Mouse (Mus musculus) forebrain, postnatal 0 days (tissue): ENCODE measurements at regions not wholly inside any gene's neighbourhood (a gene's known extent, or its start where the extent isn't known, plus 50 kb on each side); places are given as distances from the start of the nearest gene placed in this dataset.
A peak's percentile ranks its signal among the peaks of the same experiment; 100 is the strongest.

Experiments used
- ATAC-seq: fragments of 200-750 bp; cut with Nextera tagmentation; 2 replicates; pipeline ENCODE4 v1.8.0; 2017; ENCODE audit warnings: mild to moderate bottlenecking, moderate library complexity
- DNase-seq: peaks from one replicate; pipeline ENCODE4 v3.0.0-alpha.2; 2015
- H3K27ac ChIP-seq: fragments of 300-500 bp; sonication (generic); 2 replicates; pipeline ENCODE4 v1.5.1; 2014; ENCODE audit warnings: low read depth, mild to moderate bottlenecking, antibody characterized with exemption, low read length, moderate library complexity, mixed read lengths
- H3K27me3 ChIP-seq: fragments of 300-500 bp; sonication (generic); 2 replicates; pipeline ENCODE4 v1.6.1; 2014; ENCODE audit warnings: mild to moderate bottlenecking, low read length, mixed read lengths; ENCODE audit not compliant: insufficient read depth
- H3K36me3 ChIP-seq: fragments of 300-500 bp; sonication (generic); 2 replicates; pipeline ENCODE4 v1.6.1; 2014; ENCODE audit warnings: mild to moderate bottlenecking, moderate library complexity; ENCODE audit not compliant: insufficient read depth
- H3K4me1 ChIP-seq: fragments of 300-500 bp; sonication (generic); 2 replicates; pipeline ENCODE4 v1.6.1; 2014; ENCODE audit warnings: antibody characterized with exemption; ENCODE audit not compliant: insufficient read depth
- H3K4me2 ChIP-seq: fragments of 300-500 bp; sonication (generic); 2 replicates; pipeline ENCODE4 v1.6.1; 2014; ENCODE audit warnings: low read depth, mild to moderate bottlenecking, moderate library complexity
- H3K4me3 ChIP-seq: fragments of 300-500 bp; sonication (generic); 2 replicates; pipeline ENCODE4 v1.5.1; 2014; ENCODE audit warnings: low read depth, low read length, mixed read lengths
- H3K9ac ChIP-seq: fragments of 300-500 bp; sonication (generic); 2 replicates; pipeline ENCODE4 v1.6.1; 2014; ENCODE audit warnings: mild to moderate bottlenecking
- H3K9me3 ChIP-seq: fragments of 300-500 bp; sonication (generic); 2 replicates; pipeline ENCODE4 v1.6.1; 2016; ENCODE audit warnings: low read length
- CTCF ChIP-seq: sonication (generic); IDR thresholded peaks from 2 replicates; pipeline ENCODE4 v1.5.1; 2016; ENCODE audit warnings: antibody characterized with exemption, control low read depth, low read depth
- WGBS: fragments of 180-500 bp; shearing (Covaris S2); extraction: QIAGEN DNeasy Blood & Tissue Kit; methylation state at CpG from one replicate; pipeline ENCODE4 v1.1.7; 2014; 5-methylcytosine and 5-hydroxymethylcytosine counted together

GRCm38 (mm10) chr19:48090393-48090792, 115.4 kb upstream of the Sorcs3 start:
- peak; percentile 55 for TF ChIP-seq CTCF
- Histone ChIP-seq H3K9ac (no peak overlapping the region), H3K9me3 (no peaks in the 10 kb centered on the region), H3K4me3 (no peak overlapping the region), H3K4me2 (no peak overlapping the region), H3K4me1 (no peaks in the 10 kb centered on the region), H3K36me3 (no peaks in the 10 kb centered on the region), H3K27ac (no peak overlapping the region), H3K27me3 (no peaks in the 10 kb centered on the region)
- no peak for ATAC-seq
- 18% methylated on average over 3 of the region's 3 CpGs for WGBS
- no peak for DNase-seq

GRCm38 (mm10) chr19:48097363-48097762, 108.5 kb upstream of the Sorcs3 start:
- ATAC-seq (peak; percentile 70), DNase-seq (peak; percentile 75)
- H3K4me2 ChIP-seq, result no peak overlapping the region
- H3K27me3 ChIP-seq, result no peaks in the 10 kb centered on the region
- H3K27ac ChIP-seq, result 0 out of 2 replicates have a peak overlapping the region, but pooled peaks have one; percentile 16
- H3K4me1 ChIP-seq, result no peaks in the 10 kb centered on the region
- H3K9ac ChIP-seq, result no peak overlapping the region
- no peak for TF ChIP-seq CTCF
- H3K9me3 ChIP-seq, result no peaks in the 10 kb centered on the region
- no peak overlapping the region for H3K4me3 ChIP-seq
- H3K36me3 ChIP-seq, result no peaks in the 10 kb centered on the region
- WGBS, result 39% methylated on average over 5 of the region's 5 CpGs

- Histone ChIP-seq H3K9ac (no peak overlapping the region), H3K4me3 (no peak overlapping the region), H3K36me3 (no peaks in the 10 kb centered on the region), H3K4me1 (no peaks in the 10 kb centered on the region), H3K9me3 (no peaks in the 10 kb centered on the region), H3K27ac (peak overlapping the region; percentile 47; the same call in 1 of the 2 replicates), H3K4me2 (no peak overlapping the region), H3K27me3 (no peaks in the 10 kb centered on the region)
- DNase-seq, result peak; percentile 61
- no peak for TF ChIP-seq CTCF
- peak; percentile 75 for ATAC-seq
- 26% methylated on average over 5 of the region's 5 CpGs for WGBS
Observed at GRCm38 (mm10) chr19:48097942-48098596, 107.8 kb upstream of the Sorcs3 start.

GRCm38 (mm10) chr19:48100991-48101390, 104.8 kb upstream of the Sorcs3 start:
- TF ChIP-seq CTCF, result no peak
- Histone ChIP-seq H3K27me3 (no peaks in the 10 kb centered on the region), H3K4me1 (no peaks in the 10 kb centered on the region), H3K36me3 (no peaks in the 10 kb centered on the region), H3K4me3 (no peak overlapping the region), H3K9me3 (no peaks in the 10 kb centered on the region), H3K4me2 (no peak overlapping the region), H3K27ac (no peak overlapping the region), H3K9ac (no peak overlapping the region)
- WGBS, result 94% methylated on average over 6 of the region's 6 CpGs
- ATAC-seq (no peak), DNase-seq (no peak)

- no peak overlapping the region for H3K9ac ChIP-seq
- H3K27me3 ChIP-seq, result no peaks in the 10 kb centered on the region
- no peak for TF ChIP-seq CTCF
- H3K36me3 ChIP-seq, result no peaks in the 10 kb centered on the region
- no peak overlapping the region for H3K27ac ChIP-seq
- DNase-seq (no peak), ATAC-seq (no peak)
- H3K4me3 ChIP-seq, result no peak overlapping the region
- H3K9me3 ChIP-seq, result no peaks in the 10 kb centered on the region
- H3K4me2 ChIP-seq, result no peak overlapping the region
- WGBS, result 82% methylated on average over 9 of the region's 9 CpGs
- no peaks in the 10 kb centered on the region for H3K4me1 ChIP-seq
Observed at GRCm38 (mm10) chr19:48115155-48115554, 90.7 kb upstream of the Sorcs3 start.

GRCm38 (mm10) chr19:48115728-48116127, 90.1 kb upstream of the Sorcs3 start:
- ATAC-seq (no peak), DNase-seq (no peak)
- no peaks in the 10 kb centered on the region for H3K9me3 ChIP-seq
- H3K4me3 ChIP-seq, result no peak overlapping the region
- H3K4me1 ChIP-seq, result no peaks in the 10 kb centered on the region
- no peak for TF ChIP-seq CTCF
- WGBS, result 49% methylated on average over 8 of the region's 8 CpGs
- no peak overlapping the region for H3K4me2 ChIP-seq
- no peaks in the 10 kb centered on the region for H3K27me3 ChIP-seq
- no peaks in the 10 kb centered on the region for H3K36me3 ChIP-seq
- no peak overlapping the region for H3K9ac ChIP-seq
- H3K27ac ChIP-seq, result no peak overlapping the region

- WGBS, result 14% methylated on average over 4 of the region's 4 CpGs
- no peak for TF ChIP-seq CTCF
- Histone ChIP-seq H3K4me3 (no peak overlapping the region), H3K4me2 (no peak overlapping the region), H3K4me1 (no peaks in the 10 kb centered on the region), H3K9ac (no peak overlapping the region), H3K9me3 (no peaks in the 10 kb centered on the region), H3K27ac (no peak overlapping the region), H3K36me3 (no peaks in the 10 kb centered on the region), H3K27me3 (no peaks in the 10 kb centered on the region)
- DNase-seq (no peak), ATAC-seq (no peak)
Observed at GRCm38 (mm10) chr19:48116689-48117088, 89.1 kb upstream of the Sorcs3 start.
